Mouse (Mus musculus) CH12.LX (cell line): Measurements from ENCODE around the gene Vps35l. TPM values are rescaled to one million over a fixed set of nuclear protein-coding genes. Genes with fewer than 3 reads are reported as not detected.

Source experiments
- DNase-seq: peaks from one replicate; pipeline ENCODE4 v3.0.0-alpha.2; 2013; ENCODE audit errors: extremely low read depth
- H3K27ac ChIP-seq: 2 replicates; pipeline ENCODE4 v1.5.1; 2012; ENCODE audit warnings: low read depth, mild to moderate bottlenecking, control low read depth, moderate library complexity; ENCODE audit not compliant: insufficient read depth
- H3K27me3 ChIP-seq: replicated peaks from 2 replicates; pipeline ENCODE3; 2012; ENCODE audit warnings: inconsistent platforms
- H3K36me3 ChIP-seq, 2 experiments: replicated peaks in 1 of 2; 2 replicates each; pipeline versions ENCODE3 to v1.6.1; 2012; ENCODE audit warnings: inconsistent platforms in 1 of 2, low read length in 1 of 2, mild to moderate bottlenecking in 1 of 2, mixed read lengths in 1 of 2, moderate library complexity in 1 of 2; ENCODE audit not compliant: control insufficient read depth in 1 of 2, insufficient read depth in 1 of 2
- H3K4me1 ChIP-seq, 2 experiments: 2 replicates each; pipeline ENCODE4 v1.6.1; 2012; ENCODE audit warnings: inconsistent platforms in 1 of 2, moderate library complexity in 1 of 2; ENCODE audit not compliant: insufficient read depth in 2 of 2, control insufficient read depth in 1 of 2
- H3K4me2 ChIP-seq: 2 replicates; pipeline ENCODE4 v1.6.1; 2012; ENCODE audit warnings: low read depth, mild to moderate bottlenecking, control low read depth; ENCODE audit not compliant: poor library complexity, insufficient read depth, severe bottlenecking
- H3K4me3 ChIP-seq, 3 experiments: fragments of 150-350 bp in 1 of 3; sonication (generic) in 1 of 3; replicated peaks in 1 of 3; 2 replicates each; pipeline versions ENCODE3 to v1.5.1; 2011 to 2012; ENCODE audit warnings: low read depth in 2 of 3, low read length in 2 of 3, mild to moderate bottlenecking in 2 of 3, moderate library complexity in 2 of 3, control low read depth in 1 of 3, improper control_type of control experiment in 1 of 3, inconsistent platforms in 1 of 3, mixed read lengths in 1 of 3; ENCODE audit not compliant: poor library complexity in 1 of 3
- H3K79me2 ChIP-seq: replicated peaks from 2 replicates; pipeline ENCODE4 v1.6.1; 2012; ENCODE audit warnings: mild to moderate bottlenecking, moderate library complexity; ENCODE audit not compliant: control insufficient read depth, poor library complexity, insufficient read depth, severe bottlenecking; ENCODE audit errors: extremely low read depth
- H3K9ac ChIP-seq: 2 replicates; pipeline ENCODE4 v1.6.1; 2012; ENCODE audit warnings: low read depth, mild to moderate bottlenecking, control low read depth, moderate library complexity; ENCODE audit not compliant: insufficient read depth
- H3K9me3 ChIP-seq: replicated peaks from 2 replicates; pipeline ENCODE3; 2012; ENCODE audit warnings: low read length, inconsistent platforms, mixed read lengths
- BHLHE40 ChIP-seq: IDR thresholded peaks from 2 replicates; pipeline ENCODE4 v1.6.1; 2011; ENCODE audit warnings: mild to moderate bottlenecking, low read depth, low read length, improper control_type of control experiment
- CHD1 ChIP-seq: IDR thresholded peaks from 2 replicates; pipeline ENCODE4 v1.6.1; 2012; ENCODE audit warnings: low read depth, low read length, improper control_type of control experiment, inconsistent platforms
- E2F4 ChIP-seq: IDR thresholded peaks from 2 replicates; pipeline ENCODE4 v1.6.1; 2011; ENCODE audit warnings: low read depth, low read length, improper control_type of control experiment; ENCODE audit not compliant: insufficient replicate concordance
- ELF1 ChIP-seq: IDR thresholded peaks from 2 replicates; pipeline ENCODE4 v1.6.1; 2014; ENCODE audit warnings: low read depth, mild to moderate bottlenecking, inconsistent platforms, low read length, improper control_type of control experiment
- ETS1 ChIP-seq: conservative IDR thresholded peaks from 2 replicates; pipeline ENCODE4 v1.6.1; 2012; ENCODE audit warnings: low read depth, mild to moderate bottlenecking, inconsistent platforms, low read length, improper control_type of control experiment, moderate library complexity
- HCFC1 ChIP-seq: IDR thresholded peaks from 2 replicates; pipeline ENCODE4 v1.6.1; 2012; ENCODE audit warnings: low read depth, mild to moderate bottlenecking, inconsistent platforms, low read length, improper control_type of control experiment
- IRF4 ChIP-seq: IDR thresholded peaks from 2 replicates; pipeline ENCODE4 v1.6.1; 2014; ENCODE audit warnings: low read depth, mild to moderate bottlenecking, inconsistent platforms, low read length, improper control_type of control experiment
- JUN ChIP-seq: IDR thresholded peaks from 2 replicates; pipeline ENCODE4 v1.6.1; 2011; ENCODE audit warnings: low read depth, mild to moderate bottlenecking, low read length, improper control_type of control experiment, moderate library complexity; ENCODE audit not compliant: insufficient read depth
- KAT2A ChIP-seq: IDR thresholded peaks from 2 replicates; pipeline ENCODE4 v1.6.1; 2012; ENCODE audit warnings: low read length, improper control_type of control experiment, inconsistent platforms; ENCODE audit not compliant: insufficient replicate concordance
- MAFK ChIP-seq: IDR thresholded peaks from 2 replicates; pipeline ENCODE4 v1.6.1; 2011; ENCODE audit warnings: low read length, improper control_type of control experiment; ENCODE audit not compliant: insufficient replicate concordance
- MAX ChIP-seq: IDR thresholded peaks from 2 replicates; pipeline ENCODE4 v1.6.1; 2011; ENCODE audit warnings: low read length, improper control_type of control experiment
- MAZ ChIP-seq: IDR thresholded peaks from 2 replicates; pipeline ENCODE4 v1.6.1; 2012; ENCODE audit warnings: low read depth, mild to moderate bottlenecking, inconsistent platforms, low read length, improper control_type of control experiment, moderate library complexity
- MEF2A ChIP-seq: IDR thresholded peaks from 2 replicates; pipeline ENCODE4 v1.6.1; 2014; ENCODE audit warnings: low read depth, mild to moderate bottlenecking, inconsistent platforms, low read length, improper control_type of control experiment, borderline replicate concordance
- MYC ChIP-seq: IDR thresholded peaks from 2 replicates; pipeline ENCODE4 v1.6.1; 2011; ENCODE audit warnings: low read depth, mild to moderate bottlenecking, improper control_type of control experiment, low read length
- PAX5 ChIP-seq: IDR thresholded peaks from 2 replicates; pipeline ENCODE4 v1.6.1; 2012; ENCODE audit warnings: low read length, inconsistent platforms, mixed read lengths
- POLR2AphosphoS2 ChIP-seq: IDR thresholded peaks from 2 replicates; pipeline ENCODE4 v1.6.1; 2011; ENCODE audit warnings: low read depth, low read length, improper control_type of control experiment
- RAD21 ChIP-seq: IDR thresholded peaks from 2 replicates; pipeline ENCODE4 v1.6.1; 2011; ENCODE audit warnings: low read depth, mild to moderate bottlenecking, low read length, improper control_type of control experiment, moderate library complexity
- TBP ChIP-seq: conservative IDR thresholded peaks from 2 replicates; pipeline ENCODE4 v1.6.1; 2011; ENCODE audit warnings: low read depth, low read length, improper control_type of control experiment
- UBTF ChIP-seq: IDR thresholded peaks from 2 replicates; pipeline ENCODE4 v1.6.1; 2012; ENCODE audit warnings: low read depth, mild to moderate bottlenecking, inconsistent platforms, low read length, improper control_type of control experiment, moderate library complexity
- USF1 ChIP-seq: IDR thresholded peaks from 2 replicates; pipeline ENCODE4 v1.6.1; 2014; ENCODE audit warnings: low read depth, mild to moderate bottlenecking, inconsistent platforms, low read length, improper control_type of control experiment
- ZKSCAN1 ChIP-seq: IDR thresholded peaks from 2 replicates; pipeline ENCODE4 v1.6.1; 2012; ENCODE audit warnings: low read depth, inconsistent platforms, low read length, improper control_type of control experiment, borderline replicate concordance
- ZMIZ1 ChIP-seq: IDR thresholded peaks from 2 replicates; pipeline ENCODE4 v1.6.1; 2012; ENCODE audit warnings: low read depth, mild to moderate bottlenecking, inconsistent platforms, low read length, improper control_type of control experiment
- dilution Hi-C: fragments of 300-500 bp; cut with MboI; formaldehyde crosslinking; loops from 2 replicates; pipeline ENCODE4 v1.14.3; 2020; ENCODE audit warnings: low sequenced_read_pairs; ENCODE audit not compliant: extremely low pct_unique_long_range_greater_than_20kb, extremely low pct_ligation_motif_present
- in situ Hi-C: fragments of 300-500 bp; cut with MboI; formaldehyde crosslinking; loops from 3 replicates; pipeline ENCODE4 v1.14.3; 2019; ENCODE audit warnings: low sequenced_read_pairs, low pct_ligation_motif_present, low pct_unique_long_range_greater_than_20kb, mixed read lengths
- polyA plus RNA-seq: library from polyadenylated mRNA; unstranded; fragments of >175 nt; gene quantifications from 2 replicates; pipeline ENCODE4 v1.2.1, GENCODE M21; 2012; ENCODE audit warnings: low read depth; ENCODE audit not compliant: insufficient read length
- total RNA-seq, 2 experiments: library from RNA; depleted of rRNA; stranded (reverse); fragments of 300-350 nt in 1 of 2; fragments of >200 nt in 1 of 2; gene quantifications; 2 replicates each; pipeline ENCODE4 v1.2.3; 2012 to 2014

Vps35l gene
- total and polyA plus RNA-seq, 3 experiments: 43.9 to 57.7 (median 54.7) TPM

- Histone ChIP-seq H3K36me3 (peaks cover 52 to 66% of the 10 kb centered on the region in 2 experiments), H3K4me1 (peaks cover 3 to 51% of the 10 kb centered on the region in 2 experiments; a peak in 2 of 4 replicates), H3K27me3 (no peaks in the 10 kb centered on the region), H3K79me2 (peaks cover 35% of the 10 kb centered on the region), H3K4me2 (no peak overlapping the region), H3K27ac (no peak overlapping the region), H3K9me3 (no peaks in the 10 kb centered on the region), H3K4me3 (no peak overlapping the region), H3K9ac (no peak overlapping the region)
- in situ Hi-C loops (loop anchor here (10.0 kb wide), 1 partner anchor 142 kb away; the partner anchor contains the start of gene Gprc5b), dilution Hi-C loops (no loop called here)
- TF ChIP-seq MYC: no peak
- no peak for TF ChIP-seq CHD1
- no peak for TF ChIP-seq UBTF
- TF ChIP-seq MAFK: no peak
- no peak for TF ChIP-seq BHLHE40
- no peak for TF ChIP-seq MAZ
- no peak for TF ChIP-seq TBP
- TF ChIP-seq POLR2AphosphoS2: no peak
- no peak for TF ChIP-seq MAX
- no peak for DNase-seq
Measured at GRCm38 (mm10) chr7:118852611-118853010, 112.6 kb downstream of the Vps35l start.

- H3K27ac ChIP-seq: no peak overlapping the region
- peak; percentile 15 for DNase-seq
Measured at GRCm38 (mm10) chr7:118854606-118855005, 114.6 kb downstream of the Vps35l start.

GRCm38 (mm10) chr7:118855171-118855876, 115.3 kb downstream of the Vps35l start, which contains the start of gene Iqck:
Iqck (plus strand) TSS chr7:118855752.
- dilution Hi-C loops: no loop called here
- in situ Hi-C loops: loop anchor here (10.0 kb wide), 1 partner anchor 139 kb away; the partner anchor contains the start of gene Gprc5b
- H3K27ac ChIP-seq: no peak within 1 kb of the TSS
- peaks cover 35% of the 10 kb centered on the region for H3K79me2 ChIP-seq
- peaks cover 25 to 39% of the 10 kb centered on the region in 2 experiments for H3K36me3 ChIP-seq
- H3K9ac ChIP-seq: peak within 1 kb of the TSS; percentile 82
- H3K4me2 ChIP-seq: peak within 1 kb of the TSS; percentile 92
- H3K9me3 ChIP-seq: no peaks in the 10 kb centered on the region
- no peaks in the 10 kb centered on the region for H3K27me3 ChIP-seq
- peak; percentile 84 for DNase-seq
- peaks cover 3 to 43% of the 10 kb centered on the region in 2 experiments; a peak in 2 of 4 replicates for H3K4me1 ChIP-seq
- peak within 1 kb of the TSS; percentile 94 to 97 (median 94) for H3K4me3 ChIP-seq
- TF ChIP-seq RAD21: no peak
- TF ChIP-seq ELF1: peak; percentile 92
- TF ChIP-seq CHD1: no peak
- TF ChIP-seq IRF4: peak; percentile 64
- TF ChIP-seq POLR2AphosphoS2: peak; percentile 69; the same call in 1 of the 2 replicates
- TF ChIP-seq MEF2A: 0 out of 2 replicates have a peak, but pooled peaks have one; percentile 34
- no peak for TF ChIP-seq ETS1
- peak; percentile 48; the same call in 1 of the 2 replicates for TF ChIP-seq ZMIZ1
- TF ChIP-seq PAX5: no peak
- TF ChIP-seq E2F4: no peak; the same call in 1 of the 2 replicates
- TF ChIP-seq HCFC1: peak; percentile 89
- TF ChIP-seq KAT2A: peak; percentile 82; the same call in 1 of the 2 replicates
- no peak for TF ChIP-seq USF1
- TF ChIP-seq ZKSCAN1: no peak
- TF ChIP-seq BHLHE40: peak; percentile 48

More at GRCm38 (mm10) chr7:118854606-118855005, 114.6 kb downstream of the Vps35l start:
- Histone ChIP-seq H3K4me1 (peaks cover 3 to 48% of the 10 kb centered on the region in 2 experiments; a peak in 2 of 4 replicates), H3K4me3 (peak overlapping the region; percentile 94 to 97 (median 94)), H3K27me3 (no peaks in the 10 kb centered on the region), H3K9ac (peak overlapping the region; percentile 82), H3K9me3 (no peaks in the 10 kb centered on the region), H3K4me2 (peak overlapping the region; percentile 92), H3K36me3 (peaks cover 32 to 47% of the 10 kb centered on the region in 2 experiments), H3K79me2 (peaks cover 35% of the 10 kb centered on the region)
- in situ Hi-C loops: loop anchor here (10.0 kb wide), 1 partner anchor 140 kb away; the partner anchor contains the start of gene Gprc5b
- TF ChIP-seq JUN (no peak), MAX (0 out of 2 replicates have a peak, but pooled peaks have one; percentile 37)
- dilution Hi-C loops: no loop called here
